Comparison of ENCODE assay signal across 28 mouse cellular contexts in genomic region chr11:93548904-93549303, GRCm38 (mm10).
DNase-seq lines count a peak whose midpoint lies in the region; ATAC-seq lines count a peak whose summit lies in the region.
"Had no signal": no experiment of that assay in that cellular context is flagged by ENCODE, and none has a peak within 500 bp of the region (broad histone marks: within the 10 kb centered on the region; RNA-seq: fewer than 3 reads in every experiment).

No protein-coding gene starts in this region.

- H3K4me1 ChIP-seq in hindbrain, embryonic 12.5 days: peaks cover 4% of the 10 kb centered on the region; the same call in 1 of the 2 replicates
- H3K4me1 ChIP-seq in hindbrain, embryonic 16.5 days (ENCODE audit: control insufficient read depth, insufficient read depth, low read depth, low read length): no peaks in the 10 kb centered on the region
- H3K4me1 ChIP-seq in hindbrain, embryonic 15.5 days (replicated peaks): peaks cover 9% of the 10 kb centered on the region; the same call in 1 of the 2 replicates
- peaks cover 3% of the 10 kb centered on the region; the same call in 1 of the 2 replicates for H3K4me1 ChIP-seq in midbrain, embryonic 14.5 days (ENCODE audit: control insufficient read depth, insufficient read depth, low read length)
- H3K4me1 ChIP-seq in neural tube, embryonic 14.5 days (ENCODE audit: control insufficient read depth, insufficient read depth, low read length): 0 out of 2 replicates have a peak, but pooled peaks cover 2% of the 10 kb centered on the region
- H3K4me1 ChIP-seq: embryonic facial prominence, embryonic 12.5 days; heart, embryonic 13.5 days; limb, embryonic 15.5 days; liver, embryonic 15.5 days; stomach, embryonic 15.5 days had no signal

- H3K4me3 ChIP-seq in hindbrain, embryonic 12.5 days: no peak overlapping the region
- H3K4me3 ChIP-seq in hindbrain, embryonic 16.5 days (ENCODE audit: low read length): no peak overlapping the region
- H3K4me3 ChIP-seq in hindbrain, embryonic 15.5 days: no peak overlapping the region
- H3K4me3 ChIP-seq in midbrain, embryonic 14.5 days (replicated peaks; ENCODE audit: low read depth, low read length): no peak overlapping the region
- H3K4me3 ChIP-seq in neural tube, embryonic 14.5 days (ENCODE audit: low read depth, low read length): no peak overlapping the region
- H3K4me3 ChIP-seq: embryonic facial prominence, embryonic 12.5 days; erythroblast, embryonic 14.5 days; heart, adult 2 months; heart, embryonic 13.5 days; limb, embryonic 15.5 days; liver, embryonic 15.5 days; stomach, embryonic 15.5 days had no signal

- no peak overlapping the region for H3K9ac ChIP-seq in hindbrain, embryonic 12.5 days
- no peak overlapping the region for H3K9ac ChIP-seq in hindbrain, embryonic 16.5 days (ENCODE audit: low read depth, low read length)
- H3K9ac ChIP-seq in hindbrain, embryonic 15.5 days: no peak overlapping the region
- H3K9ac ChIP-seq in midbrain, embryonic 14.5 days (replicated peaks; ENCODE audit: low read length): no peak overlapping the region
- H3K9ac ChIP-seq in neural tube, embryonic 14.5 days (replicated peaks; ENCODE audit: low read depth, low read length): no peak overlapping the region
- H3K9ac ChIP-seq: embryonic facial prominence, embryonic 12.5 days; heart, embryonic 13.5 days; limb, embryonic 15.5 days; liver, embryonic 15.5 days; stomach, embryonic 15.5 days had no signal

- no peaks in the 10 kb centered on the region for H3K27me3 ChIP-seq in hindbrain, embryonic 12.5 days
- H3K27me3 ChIP-seq in hindbrain, embryonic 16.5 days (replicated peaks; ENCODE audit: control insufficient read depth, insufficient read depth, low read length): no peaks in the 10 kb centered on the region
- no peaks in the 10 kb centered on the region for H3K27me3 ChIP-seq in hindbrain, embryonic 15.5 days
- no peaks in the 10 kb centered on the region for H3K27me3 ChIP-seq in midbrain, embryonic 14.5 days (ENCODE audit: control insufficient read depth, insufficient read depth, low read length)
- no peaks in the 10 kb centered on the region for H3K27me3 ChIP-seq in neural tube, embryonic 14.5 days (ENCODE audit: control insufficient read depth, insufficient read depth, low read length)
- H3K27me3 ChIP-seq: embryonic facial prominence, embryonic 12.5 days; limb, embryonic 15.5 days; liver, embryonic 15.5 days; Patski; stomach, embryonic 15.5 days had no signal

- no peaks in the 10 kb centered on the region for H3K9me3 ChIP-seq in hindbrain, embryonic 12.5 days (replicated peaks)
- no peaks in the 10 kb centered on the region for H3K9me3 ChIP-seq in hindbrain, embryonic 16.5 days (ENCODE audit: control insufficient read depth, low read length)
- H3K9me3 ChIP-seq in hindbrain, embryonic 15.5 days: no peaks in the 10 kb centered on the region
- H3K9me3 ChIP-seq in midbrain, embryonic 14.5 days (ENCODE audit: control insufficient read depth, low read length): no peaks in the 10 kb centered on the region
- H3K9me3 ChIP-seq in neural tube, embryonic 14.5 days (ENCODE audit: control insufficient read depth, low read length): no peaks in the 10 kb centered on the region
- H3K9me3 ChIP-seq: embryonic facial prominence, embryonic 12.5 days; heart, embryonic 13.5 days; limb, embryonic 15.5 days; liver, embryonic 15.5 days; stomach, embryonic 15.5 days had no signal

- H3K36me3 ChIP-seq in hindbrain, embryonic 12.5 days: no peaks in the 10 kb centered on the region
- no peaks in the 10 kb centered on the region for H3K36me3 ChIP-seq in hindbrain, embryonic 16.5 days (ENCODE audit: control insufficient read depth, insufficient read depth, low read length)
- no peaks in the 10 kb centered on the region for H3K36me3 ChIP-seq in hindbrain, embryonic 15.5 days
- H3K36me3 ChIP-seq in midbrain, embryonic 14.5 days (ENCODE audit: control insufficient read depth, insufficient read depth, low read length): no peaks in the 10 kb centered on the region
- H3K36me3 ChIP-seq in neural tube, embryonic 14.5 days (ENCODE audit: control insufficient read depth, insufficient read depth, low read length): no peaks in the 10 kb centered on the region
- H3K36me3 ChIP-seq: embryonic facial prominence, embryonic 12.5 days; G1E; heart, embryonic 13.5 days; limb, embryonic 15.5 days; liver, embryonic 15.5 days; stomach, embryonic 15.5 days had no signal

- H3K4me2 ChIP-seq in hindbrain, embryonic 12.5 days (replicated peaks): no peak overlapping the region
- H3K4me2 ChIP-seq in hindbrain, embryonic 16.5 days (ENCODE audit: low read length): no peak overlapping the region
- H3K4me2 ChIP-seq in hindbrain, embryonic 15.5 days: no peak overlapping the region
- no peak overlapping the region for H3K4me2 ChIP-seq in midbrain, embryonic 14.5 days (ENCODE audit: low read length)
- no peak overlapping the region for H3K4me2 ChIP-seq in neural tube, embryonic 14.5 days (ENCODE audit: low read depth, low read length)
- H3K4me2 ChIP-seq: embryonic facial prominence, embryonic 12.5 days; heart, embryonic 13.5 days; limb, embryonic 15.5 days; liver, embryonic 15.5 days; stomach, embryonic 15.5 days had no signal

- ATAC-seq in hindbrain, embryonic 12.5 days (ENCODE audit: low FRiP score): peak; percentile 56; the same call in 1 of the 2 replicates
- ATAC-seq in hindbrain, embryonic 16.5 days: no peak
- ATAC-seq in hindbrain, embryonic 15.5 days (ENCODE audit: low FRiP score, low read depth): 0 out of 2 replicates have a peak, but pooled peaks have one; percentile 27
- peak; percentile 43; the same call in 1 of the 2 replicates for ATAC-seq in midbrain, embryonic 14.5 days (ENCODE audit: low FRiP score, low TSS enrichment)
- peak; percentile 56; the same call in 1 of the 2 replicates for ATAC-seq in neural tube, embryonic 14.5 days (ENCODE audit: low read depth)
- no peak for ATAC-seq in cerebellum, adult (ENCODE audit: insufficient number of reproducible peaks, low FRiP score, low TSS enrichment)
- ATAC-seq: inflammation-experienced regulatory T-cells, adult 6 months; Patski had no signal

- WGBS in hindbrain, embryonic 12.5 days: 45% methylated on average over 5 of the region's 5 CpGs
- WGBS in hindbrain, embryonic 16.5 days: 39% methylated on average over 5 of the region's 5 CpGs
- 33% methylated on average over 5 of the region's 5 CpGs for WGBS in hindbrain, embryonic 15.5 days
- WGBS in midbrain, embryonic 14.5 days: 33% methylated on average over 5 of the region's 5 CpGs
- WGBS in neural tube, embryonic 14.5 days: 27% methylated on average over 5 of the region's 5 CpGs

- peak; percentile 46 for DNase-seq in midbrain, embryonic 14.5 days
- no peak for DNase-seq in spleen, adult 18-20 months
- DNase-seq: adrenal gland, postnatal 36 days; B cell, adult 2 months; cerebellum, adult 11-12 months; cerebellum, postnatal 14 days; gastrocnemius, postnatal 36 days; heart, adult 2 months; kidney, adult 18-20 months; left cerebral cortex, postnatal 4 days; lung, postnatal 4 days; right cerebral cortex, adult 18-20 months; right cerebral cortex, postnatal 4 days; thymus, postnatal 25 days had no signal

- H3K27ac ChIP-seq in hindbrain, embryonic 12.5 days: peak overlapping the region; percentile 48
- H3K27ac ChIP-seq in hindbrain, embryonic 16.5 days (ENCODE audit: low read depth, low read length): no peak overlapping the region
- peak overlapping the region; percentile 27; the same call in 1 of the 2 replicates for H3K27ac ChIP-seq in hindbrain, embryonic 15.5 days (replicated peaks)
- H3K27ac ChIP-seq in midbrain, embryonic 14.5 days (replicated peaks; ENCODE audit: low read depth, low read length): peak overlapping the region; percentile 39
- no peak overlapping the region for H3K27ac ChIP-seq in neural tube, embryonic 14.5 days (ENCODE audit: low read depth, low read length)
- H3K27ac ChIP-seq: embryonic facial prominence, embryonic 12.5 days; heart, adult 2 months; heart, embryonic 13.5 days; limb, embryonic 15.5 days; liver, embryonic 15.5 days; stomach, embryonic 15.5 days had no signal

Comparison
In these comparisons a context has a peak if more than half of its experiments do, and no peak if none do; other contexts are left out.
1. ATAC-seq: peak in hindbrain, embryonic 12.5 days (single experiment), hindbrain, embryonic 15.5 days (single experiment), midbrain, embryonic 14.5 days (single experiment) and neural tube, embryonic 14.5 days (single experiment); none in hindbrain, embryonic 16.5 days (single experiment) and cerebellum, adult (single experiment).
2. H3K27ac ChIP-seq: peak in hindbrain, embryonic 12.5 days (single experiment), hindbrain, embryonic 15.5 days (single experiment) and midbrain, embryonic 14.5 days (single experiment); none in hindbrain, embryonic 16.5 days (single experiment) and neural tube, embryonic 14.5 days (single experiment).